Mouse (Mus musculus): Measurements from ENCODE around the gene Rpsa.

GRCm38 (mm10) chr9:120111156-120111945 lies 16.1 kb upstream of the Rpsa start:
- no peak for TF ChIP-seq POLR2A (IDR thresholded peaks at IDR 0.05; ENCODE audit: borderline replicate concordance, insufficient read depth, low read length)
- no peak for TF ChIP-seq CTCF (IDR thresholded peaks at IDR 0.05; ENCODE audit: borderline replicate concordance, insufficient read depth, low read depth, low read length)
